Mouse (Mus musculus): ENCODE results near the gene Vim. TPM values are rescaled to one million over a fixed set of nuclear protein-coding genes. Genes with fewer than 3 reads are reported as not detected.
"Not testable (repeated sequence)": the region's sequence is repeated elsewhere in the genome, so short reads cannot be mapped to it uniquely, and the experiment has no call there.

Gene Vim
- total and polyA plus RNA-seq, 2 experiments from 2014 or later: 244 to 554 TPM

GRCm38 (mm10) chr2:13577399-13577798 is 3.7 kb downstream of the Vim start:
- TF ChIP-seq CTCF (IDR thresholded peaks at IDR 0.05): 0 out of 2 replicates have a peak, but pooled peaks have one; percentile 5
- H3K27ac ChIP-seq (ENCODE audit: low read depth, low read length): no peak overlapping the region
- WGBS: 96% methylated on average over 1 of the region's 1 CpGs
- DNase-seq (ENCODE audit: low spot score) (no peak), ATAC-seq (ENCODE audit: low FRiP score) (no peak)
- no peak overlapping the region for H3K4me2 ChIP-seq (ENCODE audit: low read depth, low read length, poor library complexity, severe bottlenecking)
- no peak overlapping the region for H3K9ac ChIP-seq (replicated peaks; ENCODE audit: low read length, poor library complexity, severe bottlenecking)
- H3K36me3 ChIP-seq (ENCODE audit: insufficient read depth, low read length): no peaks in the 10 kb centered on the region
- no peak overlapping the region for H3K4me3 ChIP-seq (ENCODE audit: low read depth, low read length)
- no peaks in the 10 kb centered on the region for H3K9me3 ChIP-seq (ENCODE audit: low read length)
- 0 out of 2 replicates have a peak, but pooled peaks cover 7% of the 10 kb centered on the region for H3K4me1 ChIP-seq (ENCODE audit: insufficient read depth, low read length)
- no peaks in the 10 kb centered on the region for H3K27me3 ChIP-seq (ENCODE audit: insufficient read depth, low read length)

DNA sequence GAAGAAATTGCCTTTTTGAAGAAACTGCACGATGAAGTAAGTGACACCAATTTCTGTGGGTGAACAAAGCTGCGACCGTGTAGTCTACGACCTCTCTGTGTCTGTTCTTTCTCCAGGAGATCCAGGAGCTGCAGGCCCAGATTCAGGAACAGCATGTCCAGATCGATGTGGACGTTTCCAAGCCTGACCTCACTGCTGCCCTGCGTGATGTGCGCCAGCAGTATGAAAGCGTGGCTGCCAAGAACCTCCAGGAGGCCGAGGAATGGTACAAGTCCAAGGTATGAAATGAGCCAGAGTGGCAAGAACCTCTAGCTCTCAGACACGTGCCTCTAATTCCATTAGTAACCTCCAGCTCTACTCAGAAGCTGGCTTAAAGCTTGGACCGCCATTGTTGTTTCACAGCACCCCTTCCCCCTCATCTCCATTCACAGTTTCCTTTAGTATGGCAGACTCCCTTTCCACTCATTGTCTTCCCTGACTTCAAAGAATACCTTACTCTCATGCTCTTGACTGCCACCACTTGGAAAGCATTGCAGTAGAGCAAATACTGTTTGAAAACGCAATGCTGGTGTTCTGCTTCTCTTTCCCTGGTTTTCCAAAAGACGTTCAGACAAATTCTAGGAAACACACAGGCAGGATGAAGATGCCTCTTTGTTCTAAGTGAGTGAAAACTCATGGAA is 4.9 kb downstream of the Vim start:
- Histone ChIP-seq H3K4me2 (ENCODE audit: low read depth, low read length, poor library complexity, severe bottlenecking) (no peak overlapping the region), H3K4me3 (ENCODE audit: low read depth, low read length) (no peak overlapping the region), H3K27ac (ENCODE audit: low read depth, low read length) (no peak overlapping the region), H3K9me3 (ENCODE audit: low read length) (no peaks in the 10 kb centered on the region), H3K4me1 (ENCODE audit: insufficient read depth, low read length) (0 out of 2 replicates have a peak, but pooled peaks cover 7% of the 10 kb centered on the region), H3K27me3 (ENCODE audit: insufficient read depth, low read length) (no peaks in the 10 kb centered on the region), H3K36me3 (ENCODE audit: insufficient read depth, low read length) (no peaks in the 10 kb centered on the region), H3K9ac (replicated peaks; ENCODE audit: low read length, poor library complexity, severe bottlenecking) (no peak overlapping the region)
- 46% methylated on average over 14 of the region's 14 CpGs for WGBS
- peak; percentile 3 for DNase-seq (ENCODE audit: low spot score)
- TF ChIP-seq CTCF (IDR thresholded peaks at IDR 0.05): peak; percentile 40; the same call in 1 of the 2 replicates
- no peak for ATAC-seq (ENCODE audit: low FRiP score)

DNA sequence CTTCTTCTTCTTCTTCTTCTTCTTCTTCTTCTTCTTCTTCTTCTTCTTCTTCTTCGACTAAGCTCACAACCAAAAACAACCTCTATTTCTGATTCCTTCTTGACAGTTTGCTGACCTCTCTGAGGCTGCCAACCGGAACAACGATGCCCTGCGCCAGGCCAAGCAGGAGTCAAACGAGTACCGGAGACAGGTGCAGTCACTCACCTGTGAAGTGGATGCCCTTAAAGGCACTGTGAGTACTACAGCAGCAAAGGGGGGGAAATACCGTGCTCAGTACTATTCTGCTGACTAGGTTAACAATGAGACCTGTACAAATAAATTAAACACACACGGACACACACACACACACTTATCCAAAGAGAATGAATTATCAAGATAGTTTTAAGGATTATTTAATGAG is 5.6 kb downstream of the Vim start:
- no peak overlapping the region for H3K4me3 ChIP-seq (ENCODE audit: low read depth, low read length)
- 89% methylated on average over 8 of the region's 8 CpGs for WGBS
- no peak for ATAC-seq (ENCODE audit: low FRiP score)

GRCm38 (mm10) chr2:13579991-13580390 is 6.3 kb downstream of the Vim start:
- H3K27me3 ChIP-seq (ENCODE audit: insufficient read depth, low read length): no peaks in the 10 kb centered on the region
- H3K4me2 ChIP-seq (ENCODE audit: low read depth, low read length, poor library complexity, severe bottlenecking): no peak overlapping the region
- H3K36me3 ChIP-seq (ENCODE audit: insufficient read depth, low read length): no peaks in the 10 kb centered on the region
- DNase-seq (ENCODE audit: low spot score) (peak; percentile 8), ATAC-seq (ENCODE audit: low FRiP score) (no peak)
- 0 out of 2 replicates have a peak, but pooled peaks cover 4% of the 10 kb centered on the region for H3K4me1 ChIP-seq (ENCODE audit: insufficient read depth, low read length)
- no peak overlapping the region for H3K4me3 ChIP-seq (ENCODE audit: low read depth, low read length)
- H3K27ac ChIP-seq (ENCODE audit: low read depth, low read length): no peak overlapping the region
- no peak overlapping the region for H3K9ac ChIP-seq (replicated peaks; ENCODE audit: low read length, poor library complexity, severe bottlenecking)
- H3K9me3 ChIP-seq (ENCODE audit: low read length): no peaks in the 10 kb centered on the region
- TF ChIP-seq CTCF (IDR thresholded peaks at IDR 0.05): peak; percentile 55
- 61% methylated on average over 11 of the region's 11 CpGs for WGBS

More for the DNA sequence above, 5.6 kb downstream of the Vim start:
- H3K27me3 ChIP-seq (ENCODE audit: insufficient read depth, low read length): no peaks in the 10 kb centered on the region
- DNase-seq (ENCODE audit: low spot score): no peak
- H3K9ac ChIP-seq (replicated peaks; ENCODE audit: low read length, poor library complexity, severe bottlenecking): no peak overlapping the region
- TF ChIP-seq CTCF (IDR thresholded peaks at IDR 0.05): no peak
- H3K4me1 ChIP-seq (ENCODE audit: insufficient read depth, low read length): 0 out of 2 replicates have a peak, but pooled peaks cover 7% of the 10 kb centered on the region
- H3K4me2 ChIP-seq (ENCODE audit: low read depth, low read length, poor library complexity, severe bottlenecking): no peak overlapping the region
- H3K27ac ChIP-seq (ENCODE audit: low read depth, low read length): no peak overlapping the region
- no peaks in the 10 kb centered on the region for H3K36me3 ChIP-seq (ENCODE audit: insufficient read depth, low read length)
- H3K9me3 ChIP-seq (ENCODE audit: low read length): no peaks in the 10 kb centered on the region

GRCm38 (mm10) chr2:13582184-13582583 is 8.5 kb downstream of the Vim start:
- 82% methylated on average over 3 of the region's 3 CpGs for WGBS

GRCm38 (mm10) chr2:13583746-13584145 is 10.0 kb downstream of the Vim start:
- not testable (repeated sequence) for DNase-seq (ENCODE audit: low spot score); H3K36me3 ChIP-seq (ENCODE audit: insufficient read depth, low read length); H3K4me1 ChIP-seq (ENCODE audit: insufficient read depth, low read length); H3K27me3 ChIP-seq (ENCODE audit: insufficient read depth, low read length); H3K4me3 ChIP-seq (ENCODE audit: low read depth, low read length); H3K4me2 ChIP-seq (ENCODE audit: low read depth, low read length, poor library complexity, severe bottlenecking); H3K27ac ChIP-seq (ENCODE audit: low read depth, low read length); H3K9me3 ChIP-seq (ENCODE audit: low read length); ATAC-seq (ENCODE audit: low FRiP score); H3K9ac ChIP-seq (replicated peaks; ENCODE audit: low read length, poor library complexity, severe bottlenecking)

More at GRCm38 (mm10) chr2:13582184-13582583, 8.5 kb downstream of the Vim start:
- no peak for ATAC-seq (ENCODE audit: low FRiP score)
- DNase-seq (ENCODE audit: low spot score): no peak
- TF ChIP-seq CTCF (IDR thresholded peaks at IDR 0.05): no peak
- H3K36me3 ChIP-seq (ENCODE audit: insufficient read depth, low read length): no peaks in the 10 kb centered on the region
- H3K9ac ChIP-seq (replicated peaks; ENCODE audit: low read length, poor library complexity, severe bottlenecking): no peak overlapping the region
- H3K27me3 ChIP-seq (ENCODE audit: insufficient read depth, low read length): no peaks in the 10 kb centered on the region
- H3K9me3 ChIP-seq (ENCODE audit: low read length): no peaks in the 10 kb centered on the region
- no peak overlapping the region for H3K4me2 ChIP-seq (ENCODE audit: low read depth, low read length, poor library complexity, severe bottlenecking)
- H3K27ac ChIP-seq (ENCODE audit: low read depth, low read length): no peak overlapping the region
- no peaks in the 10 kb centered on the region for H3K4me1 ChIP-seq (ENCODE audit: insufficient read depth, low read length)
- no peak overlapping the region for H3K4me3 ChIP-seq (ENCODE audit: low read depth, low read length)

Measured in midbrain, postnatal 0 days (tissue).